Mouse (Mus musculus): ENCODE data around the gene Rsg1. TPM values are rescaled to one million over a fixed set of nuclear protein-coding genes. Genes with fewer than 3 reads are reported as not detected.

Rsg1 gene
- total and polyA plus RNA-seq, 3 experiments = 0.42 to 1.1 (median 0.52) TPM

- Histone ChIP-seq H3K27ac (no peak overlapping the region), H3K36me3 (ENCODE audit: control insufficient read depth, insufficient read depth, low read length) (no peaks in the 10 kb centered on the region), H3K27me3 (ENCODE audit: control insufficient read depth, insufficient read depth, low read length) (no peaks in the 10 kb centered on the region), H3K4me1 (ENCODE audit: control insufficient read depth, insufficient read depth, low read length) (peaks cover 15% of the 10 kb centered on the region), H3K9ac (ENCODE audit: low read depth, low read length) (no peak overlapping the region), H3K4me3 (no peak overlapping the region), H3K79me2 (replicated peaks; ENCODE audit: control insufficient read depth, insufficient read depth, low read length) (no peaks in the 10 kb centered on the region)
- DNase-seq = no peak
- intact Hi-C loops (cut with DNase I) = no loop called here
- TF ChIP-seq POLR2A (IDR thresholded peaks at IDR 0.05; ENCODE audit: insufficient read depth, low read depth, low read length) (no peak), CTCF (IDR thresholded peaks at IDR 0.05) (no peak), EP300 (IDR thresholded peaks at IDR 0.05; ENCODE audit: insufficient read depth, low read depth, low read length) (no peak)
- 61% methylated on average over 23 of the region's 23 CpGs for WGBS
Observed at GRCm38 (mm10) chr4:141274485-141275341, 61.0 kb downstream of the Rsg1 start.

Other genes with a start within 250 kb of the Rsg1 start
- gene Atp13a2, start 227.1 kb upstream of the Rsg1 start, total RNA-seq (2021) = 10 to 100 TPM; 15.1 to 17.7 TPM
- gene Atp13a2, start 227.1 kb upstream of the Rsg1 start, polyA plus RNA-seq (2012; rRNA removed) = 30.4 and 34.8 TPM in 2 replicates
- 1 to 10 TPM; 3.1 TPM for gene Mfap2, start 203.5 kb upstream of the Rsg1 start, total RNA-seq (2021)
- 12.2 and 17.6 TPM in 2 replicates for gene Mfap2, start 203.5 kb upstream of the Rsg1 start, polyA plus RNA-seq (2012; rRNA removed)
- 1 to 10 TPM; 4.6 to 4.9 TPM for gene Crocc, start 153.4 kb upstream of the Rsg1 start, total RNA-seq (2021)
- gene Crocc, start 153.4 kb upstream of the Rsg1 start, polyA plus RNA-seq (2012; rRNA removed) = 5.1 and 8.1 TPM in 2 replicates
- 10 to 100 TPM; 13.9 to 14.9 TPM for gene Necap2, start 135.6 kb upstream of the Rsg1 start, total RNA-seq (2021)
- 21.2 and 24.5 TPM in 2 replicates for gene Necap2, start 135.6 kb upstream of the Rsg1 start, polyA plus RNA-seq (2012; rRNA removed)
- gene Spata21, start 125.6 kb upstream of the Rsg1 start, total RNA-seq (2021) = not detected
- gene Spata21, start 125.6 kb upstream of the Rsg1 start, polyA plus RNA-seq (2012; rRNA removed) = 0.16 and 0.20 TPM in 2 replicates
- gene Szrd1, start 74.2 kb upstream of the Rsg1 start, total RNA-seq (2021) = 100 to 1,000 TPM in 1 of 2 experiments, 10 to 100 TPM in 1; 90.0 to 106 TPM
- gene Szrd1, start 74.2 kb upstream of the Rsg1 start, polyA plus RNA-seq (2012; rRNA removed) = 32.1 and 33.1 TPM in 2 replicates
- 10 to 100 TPM in 1 of 2 experiments, 1 to 10 TPM in 1; 9.0 to 11.3 TPM for gene Fbxo42, start 66.0 kb upstream of the Rsg1 start, total RNA-seq (2021)
- 7.6 and 11.9 TPM in 2 replicates for gene Fbxo42, start 66.0 kb upstream of the Rsg1 start, polyA plus RNA-seq (2012; rRNA removed)
- gene Arhgef19, start 25.5 kb downstream of the Rsg1 start, total RNA-seq (2021) = 10 to 100 TPM; 37.7 to 40.1 TPM
- gene Arhgef19, start 25.5 kb downstream of the Rsg1 start, polyA plus RNA-seq (2012; rRNA removed) = 22.4 and 39.6 TPM in 2 replicates
- 1 to 10 TPM; 5.5 to 7.7 TPM for gene Epha2, start 87.3 kb downstream of the Rsg1 start, total RNA-seq (2021)
- 7.0 and 8.7 TPM in 2 replicates for gene Epha2, start 87.3 kb downstream of the Rsg1 start, polyA plus RNA-seq (2012; rRNA removed)
- gene Fam131c, start 154.3 kb downstream of the Rsg1 start, total RNA-seq (2021) = 1 to 10 TPM; 2.0 to 2.2 TPM
- 0.29 and 2.9 TPM in 2 replicates for gene Fam131c, start 154.3 kb downstream of the Rsg1 start, polyA plus RNA-seq (2012; rRNA removed)
- not detected for gene Clcnka, start 184.8 kb downstream of the Rsg1 start, total RNA-seq (2021)
- 0.04 TPM in 1 of 2 replicates, not detected in the other for gene Clcnka, start 184.8 kb downstream of the Rsg1 start, polyA plus RNA-seq (2012; rRNA removed)
- under 1 TPM; 0.43 to 0.57 TPM for gene Clcnkb, start 202.1 kb downstream of the Rsg1 start, total RNA-seq (2021)
- gene Clcnkb, start 202.1 kb downstream of the Rsg1 start, polyA plus RNA-seq (2012; rRNA removed) = 2.1 and 4.6 TPM in 2 replicates
- gene Hspb7, start 206.8 kb downstream of the Rsg1 start, total RNA-seq (2021) = 1,000 to 10,000 TPM; 1,066 to 1,498 TPM
- gene Hspb7, start 206.8 kb downstream of the Rsg1 start, polyA plus RNA-seq (2012; rRNA removed) = 973 and 1,028 TPM in 2 replicates
- gene Srarp, start 222.1 kb downstream of the Rsg1 start, total RNA-seq (2021) = 1 to 10 TPM; 1.6 to 2.2 TPM
- gene Srarp, start 222.1 kb downstream of the Rsg1 start, polyA plus RNA-seq (2012; rRNA removed) = 0.94 and 2.4 TPM in 2 replicates
- 10 to 100 TPM; 22.9 to 26.4 TPM for gene Zbtb17, start 230.7 kb downstream of the Rsg1 start, total RNA-seq (2021)
- 23.3 and 29.9 TPM in 2 replicates for gene Zbtb17, start 230.7 kb downstream of the Rsg1 start, polyA plus RNA-seq (2012; rRNA removed)

All from heart, adult 2 months (tissue).